Mouse (Mus musculus) MEL-GATA-1-ER (cell line): ENCODE results near the gene Ufc1.
A peak's percentile ranks its signal among the peaks of the same experiment; 100 is the strongest.
"Not testable (repeated sequence)": the region's sequence is repeated elsewhere in the genome, so short reads cannot be mapped to it uniquely, and the experiment has no call there.

Experiments used
- DNase-seq: peaks from one replicate; pipeline ENCODE4 v3.0.0-alpha.2; 2012; ENCODE audit warnings: low read depth; ENCODE audit errors: extremely low read depth

Ufc1 gene

GRCm38 (mm10) chr1:171294298-171295062 is at the start of gene Ufc1:
TSS of gene Ufc1 (minus strand) at chr1:171295024.
- peak; percentile 85 for DNase-seq

DNA sequence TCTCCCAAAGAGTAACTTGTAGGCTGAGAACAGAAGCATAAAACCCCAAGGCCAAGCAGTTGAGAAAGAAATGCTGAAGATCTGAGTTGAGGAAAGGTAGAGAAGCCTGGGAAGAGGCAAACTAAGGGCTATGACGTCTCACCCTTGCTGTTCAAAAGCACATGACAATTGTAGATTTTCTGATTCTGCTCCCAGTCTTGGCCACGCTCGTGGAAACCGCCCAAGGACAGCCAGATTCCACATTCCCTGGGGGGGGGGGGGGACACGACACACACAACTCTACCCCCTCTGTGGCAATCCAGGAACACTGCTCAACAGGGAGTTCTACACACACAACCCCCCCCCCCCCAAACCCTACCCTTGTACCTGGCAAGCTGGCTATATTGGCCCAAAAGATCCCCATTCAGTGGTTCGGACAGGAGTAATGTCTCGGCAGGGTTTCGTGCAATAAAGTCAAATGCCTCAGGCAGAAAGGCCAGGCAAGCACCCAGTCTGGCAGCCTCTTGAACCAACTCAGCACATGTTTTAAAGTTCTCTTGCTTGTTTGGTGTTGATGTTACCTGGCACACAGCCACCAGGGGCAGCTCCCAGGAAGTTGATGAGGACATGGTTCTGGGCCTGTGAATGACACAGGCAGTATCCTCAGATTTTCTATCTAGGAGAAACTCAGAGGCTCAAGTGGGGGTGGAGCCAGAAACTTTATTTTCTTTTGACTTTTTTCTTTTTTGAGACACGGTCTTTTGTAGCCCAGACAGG is 49.3 kb upstream of the Ufc1 start:
- DNase-seq = no peak

GRCm38 (mm10) chr1:171342262-171343207 is 47.7 kb upstream of the Ufc1 start:
- no peak for DNase-seq

DNA sequence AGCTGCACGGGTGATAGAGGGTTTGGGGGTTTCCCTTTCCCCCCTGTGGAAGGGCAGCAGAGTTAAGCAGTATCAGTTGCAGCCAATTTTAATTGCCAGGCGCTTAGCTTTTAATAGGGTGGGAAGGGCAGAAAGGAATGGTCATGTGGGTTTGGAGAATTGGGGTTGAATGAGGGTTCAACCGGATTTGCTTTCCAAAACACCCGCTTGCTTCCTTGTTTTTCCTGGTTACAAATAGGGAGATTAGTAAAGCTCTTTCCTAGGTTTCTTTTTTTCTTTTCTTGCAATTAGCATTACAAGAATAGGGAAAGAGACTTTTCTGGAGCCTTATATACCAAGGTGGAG is 35.4 kb upstream of the Ufc1 start:
- DNase-seq = no peak

- DNase-seq = no peak
Observed at GRCm38 (mm10) chr1:171329433-171330215, 34.8 kb upstream of the Ufc1 start.

GRCm38 (mm10) chr1:171328839-171329432 is 34.1 kb upstream of the Ufc1 start, which contains the start of gene Dedd:
TSS of gene Dedd (plus strand) at chr1:171329145.
- DNase-seq = peak; percentile 88

- no peak for DNase-seq
Observed at GRCm38 (mm10) chr1:171328244-171328643, 33.4 kb upstream of the Ufc1 start.

- not testable (repeated sequence) for DNase-seq
Observed at GRCm38 (mm10) chr1:171326588-171326987, 31.8 kb upstream of the Ufc1 start.

DNA sequence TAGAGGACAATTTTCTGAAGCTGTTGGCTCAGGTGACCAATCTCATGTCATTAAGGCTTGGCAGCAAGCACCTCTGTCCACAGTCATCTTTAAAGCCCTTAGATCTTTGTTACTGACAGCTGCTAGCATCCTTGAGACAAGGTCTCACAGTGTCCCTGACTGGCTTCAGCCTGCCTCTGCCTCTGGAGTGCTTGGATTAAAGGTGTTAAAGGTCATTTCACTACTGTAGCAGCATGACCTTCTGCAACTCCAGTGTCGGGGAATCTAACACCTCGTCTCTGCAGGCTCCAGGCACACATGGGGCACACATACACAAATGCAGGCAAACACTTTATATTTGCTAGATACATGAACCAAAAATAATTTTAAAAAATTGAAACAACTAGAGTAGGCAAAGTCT is 30.7 kb upstream of the Ufc1 start:
- no peak for DNase-seq

- no peak for DNase-seq
Observed at GRCm38 (mm10) chr1:171322012-171322411, 27.2 kb upstream of the Ufc1 start.

DNA sequence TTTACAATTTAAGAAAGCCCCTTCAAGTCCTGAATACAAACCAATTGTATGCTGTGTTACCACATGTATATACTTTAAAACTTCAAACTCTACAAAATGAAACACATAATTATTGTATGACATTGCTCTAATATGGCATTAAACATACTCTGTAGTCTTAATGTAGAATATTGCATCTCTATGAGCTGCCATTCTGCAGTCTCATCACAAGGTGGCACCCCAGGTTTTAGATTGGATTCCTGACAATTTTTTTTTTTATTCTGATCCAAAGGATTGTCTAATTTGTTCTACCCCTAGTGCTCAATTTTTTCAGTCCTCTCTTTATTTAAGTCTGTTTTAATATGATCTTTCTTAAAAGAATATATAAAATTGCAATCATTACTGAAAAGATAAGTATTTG is 26.6 kb upstream of the Ufc1 start:
- DNase-seq = no peak

- no peak for DNase-seq
Observed at GRCm38 (mm10) chr1:171320151-171320550, 25.3 kb upstream of the Ufc1 start.

GRCm38 (mm10) chr1:171319748-171320147 is 24.9 kb upstream of the Ufc1 start:
- no peak for DNase-seq

DNA sequence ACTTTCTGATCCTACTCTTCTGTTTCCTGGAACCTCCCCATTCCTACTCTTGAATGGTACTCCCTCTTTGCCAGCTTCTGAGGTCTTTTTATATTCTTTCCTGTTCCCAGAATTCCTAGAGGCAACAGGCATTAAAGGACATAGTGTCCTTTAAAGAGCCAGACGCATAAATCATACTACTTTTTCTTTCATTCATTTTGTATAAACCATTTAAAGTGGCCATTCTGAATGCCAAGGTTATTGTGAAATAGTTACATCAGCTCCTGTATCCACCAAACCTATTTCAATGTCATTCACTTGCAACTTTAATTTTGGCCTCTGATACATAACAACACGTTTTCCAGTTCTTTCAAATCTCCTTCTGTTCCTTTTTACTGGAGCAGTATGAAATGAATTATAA is 14.5 kb upstream of the Ufc1 start:
- DNase-seq = no peak

DNA sequence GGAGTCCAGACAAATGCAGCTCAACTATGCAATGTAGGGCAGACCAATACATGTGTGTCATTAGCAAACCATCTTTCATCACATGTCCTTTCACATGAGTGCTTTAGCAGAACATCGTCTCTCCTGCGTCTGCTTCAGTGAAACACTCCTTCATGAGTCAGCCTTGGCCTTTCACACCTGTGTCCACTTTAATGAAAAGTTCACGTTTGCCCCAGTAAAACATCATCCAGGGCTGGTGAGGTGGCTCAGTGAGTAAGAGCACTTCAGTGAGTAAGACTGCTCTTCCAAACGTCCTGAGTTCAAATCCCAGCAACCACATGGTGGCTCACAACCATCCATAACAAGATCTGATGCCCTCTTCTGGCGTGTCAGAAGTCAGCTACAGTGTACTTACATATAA is 11.3 kb upstream of the Ufc1 start:
- DNase-seq = not testable (repeated sequence)

DNA sequence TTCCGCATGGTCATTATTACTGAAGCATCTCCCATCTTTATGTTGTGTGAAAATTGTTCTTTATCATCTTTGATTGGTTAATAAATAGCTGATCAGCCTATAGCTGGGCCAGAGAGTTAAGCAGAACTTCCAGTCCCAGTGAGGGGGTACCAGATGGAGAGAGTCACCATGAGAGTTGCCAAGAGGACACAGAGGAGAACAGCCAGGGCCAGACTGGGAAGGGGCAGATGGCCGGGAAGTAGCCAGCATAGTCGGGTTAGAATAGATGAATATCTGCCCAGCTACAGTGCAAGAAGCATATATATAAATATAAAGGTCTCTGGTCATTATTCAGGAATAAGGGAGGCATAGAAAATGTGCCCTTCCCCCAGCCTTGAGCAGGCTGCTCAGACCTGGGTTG is 3.4 kb upstream of the Ufc1 start:
- no peak for DNase-seq

DNA sequence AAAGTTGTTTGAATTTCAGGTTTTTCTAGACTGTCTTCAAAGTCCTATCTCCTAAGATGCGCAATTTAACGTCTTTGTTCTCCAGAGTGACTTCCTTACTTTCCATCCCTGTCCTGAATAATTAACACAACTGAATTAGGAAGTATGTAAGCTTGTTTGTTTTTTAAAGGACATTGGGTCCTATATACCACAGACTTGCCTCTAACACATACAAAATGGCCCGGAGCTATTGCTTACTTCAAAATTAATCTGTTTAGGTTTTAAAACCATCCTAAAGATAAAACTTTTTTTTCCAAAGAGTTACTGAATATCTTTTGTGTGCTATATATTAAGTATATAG is 209 bp upstream of the Ufc1 start:
- no peak for DNase-seq

DNA sequence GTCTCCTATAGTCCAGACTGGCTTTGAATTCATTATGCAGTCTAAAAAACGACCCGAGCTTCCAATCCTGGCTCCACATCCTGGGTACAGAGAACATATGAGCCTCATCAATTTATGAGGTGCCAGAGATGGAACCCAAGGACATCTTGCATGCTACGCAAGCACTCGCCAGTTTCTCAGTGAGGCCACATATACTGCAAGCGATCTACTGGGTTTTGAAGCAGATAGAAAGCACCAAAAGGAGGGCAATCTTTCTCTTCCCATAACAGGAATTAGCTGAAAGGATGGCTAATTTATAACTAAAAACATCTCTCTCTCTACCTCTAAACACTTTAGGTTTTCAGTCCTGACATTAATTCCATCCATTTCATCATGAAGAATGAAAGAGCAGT is 922 bp downstream of the Ufc1 start:
- no peak for DNase-seq

- DNase-seq = no peak
Observed at GRCm38 (mm10) chr1:171293351-171293750, 1.5 kb downstream of the Ufc1 start.

GRCm38 (mm10) chr1:171288328-171288727 is 6.5 kb downstream of the Ufc1 start:
- no peak for DNase-seq
